Mouse (Mus musculus) liver, embryonic 11.5 days (tissue): ENCODE data around the gene Rnf113a2. TPM values are rescaled to one million over a fixed set of nuclear protein-coding genes. Genes with fewer than 3 reads are reported as not detected.

Experiments
- ATAC-seq: fragments of 200-750 bp; cut with Nextera tagmentation; replicated peaks from 2 replicates; pipeline ENCODE4 v1.8.0; 2017; ENCODE audit warnings: moderate number of reproducible peaks, mild to moderate bottlenecking, moderate TSS enrichment, moderate library complexity; ENCODE audit not compliant: low FRiP score
- DNase-seq: peaks from one replicate; pipeline ENCODE4 v3.0.0-alpha.2; 2017; ENCODE audit warnings: low spot score
- H3K27ac ChIP-seq: fragments of 300-500 bp; sonication (generic); 2 replicates; pipeline ENCODE4 v1.5.1; 2014; ENCODE audit warnings: mild to moderate bottlenecking, low read depth, low read length, control low read depth
- H3K27me3 ChIP-seq: fragments of 300-500 bp; sonication (generic); replicated peaks from 2 replicates; pipeline ENCODE4 v1.6.1; 2014; ENCODE audit warnings: low read length, mixed read lengths; ENCODE audit not compliant: control insufficient read depth, insufficient read depth
- H3K36me3 ChIP-seq: fragments of 300-500 bp; sonication (generic); 2 replicates; pipeline ENCODE4 v1.6.1; 2014; ENCODE audit warnings: mild to moderate bottlenecking, low read length, moderate library complexity, mixed read lengths; ENCODE audit not compliant: control insufficient read depth, insufficient read depth
- H3K4me1 ChIP-seq: fragments of 300-500 bp; sonication (generic); replicated peaks from 2 replicates; pipeline ENCODE4 v1.6.1; 2014; ENCODE audit warnings: low read length, mixed read lengths; ENCODE audit not compliant: control insufficient read depth, insufficient read depth
- H3K4me2 ChIP-seq: fragments of 300-500 bp; sonication (generic); 2 replicates; pipeline ENCODE4 v1.6.1; 2014; ENCODE audit warnings: mild to moderate bottlenecking, control low read depth, moderate library complexity
- H3K4me3 ChIP-seq: fragments of 300-500 bp; sonication (generic); 2 replicates; pipeline ENCODE4 v1.5.1; 2014; ENCODE audit warnings: low read depth, low read length, control low read depth
- H3K9ac ChIP-seq: fragments of 300-500 bp; sonication (generic); 2 replicates; pipeline ENCODE4 v1.6.1; 2014; ENCODE audit warnings: low read depth, low read length, control low read depth
- H3K9me3 ChIP-seq: fragments of 300-500 bp; sonication (generic); 2 replicates; pipeline ENCODE4 v1.6.1; 2016; ENCODE audit warnings: low read length, inconsistent platforms, mixed read lengths; ENCODE audit not compliant: control insufficient read depth
- WGBS: fragments of 180-500 bp; shearing (Covaris S2); extraction: QIAGEN DNeasy Blood & Tissue Kit; methylation state at CpG from one replicate; pipeline ENCODE4 v1.1.7; 2014; 5-methylcytosine and 5-hydroxymethylcytosine counted together
- polyA plus RNA-seq: library from polyadenylated mRNA; unstranded; fragments of >200 nt; fragmentation: Nextera tagmentation; extraction: Ambion mirVana; gene quantifications from 2 replicates; pipeline ENCODE4 v1.2.1, GENCODE M21; 2014

The Rnf113a2 gene
- polyA plus RNA-seq: 20.9 and 25.6 TPM in 2 replicates

- H3K9me3 ChIP-seq: no peaks in the 10 kb centered on the region
- DNase-seq: peak; percentile 80
- peak within 1 kb of the TSS; percentile 28; the same call in 1 of the 2 replicates for H3K27ac ChIP-seq
- peak; percentile 90 for ATAC-seq
- peak within 1 kb of the TSS; percentile 72 for H3K9ac ChIP-seq
- peak within 1 kb of the TSS; percentile 68 for H3K4me3 ChIP-seq
- 3% methylated on average over 50 of the region's 50 CpGs for WGBS
- no peaks in the 10 kb centered on the region for H3K27me3 ChIP-seq
- H3K4me1 ChIP-seq: 0 out of 2 replicates have a peak, but pooled peaks cover 4% of the 10 kb centered on the region
- peak within 1 kb of the TSS; percentile 86 for H3K4me2 ChIP-seq
- H3K36me3 ChIP-seq: no peaks in the 10 kb centered on the region
Measured at GRCm38 (mm10) chr12:84416834-84417604, at the start of gene Rnf113a2. Gene Rnf113a2 (plus strand): TSS chr12:84417196.

GRCm38 (mm10) chr12:84371647-84372046 is 45.3 kb upstream of the Rnf113a2 start:
- no peak overlapping the region for H3K27ac ChIP-seq
- peaks cover 3% of the 10 kb centered on the region; the same call in 1 of the 2 replicates for H3K4me1 ChIP-seq
- H3K9me3 ChIP-seq: no peaks in the 10 kb centered on the region
- H3K9ac ChIP-seq: no peak overlapping the region
- ATAC-seq: no peak
- WGBS: 96% methylated on average over 5 of the region's 5 CpGs
- no peak for DNase-seq
- no peak overlapping the region for H3K4me3 ChIP-seq
- no peak overlapping the region for H3K4me2 ChIP-seq
- peaks cover 48% of the 10 kb centered on the region for H3K36me3 ChIP-seq
- H3K27me3 ChIP-seq: no peaks in the 10 kb centered on the region

GRCm38 (mm10) chr12:84373831-84374481 is 43.0 kb upstream of the Rnf113a2 start:
- H3K9me3 ChIP-seq: no peaks in the 10 kb centered on the region
- no peak overlapping the region for H3K4me2 ChIP-seq
- no peak for DNase-seq
- no peaks in the 10 kb centered on the region for H3K4me1 ChIP-seq
- no peaks in the 10 kb centered on the region for H3K27me3 ChIP-seq
- no peak for ATAC-seq
- no peak overlapping the region for H3K9ac ChIP-seq
- H3K4me3 ChIP-seq: no peak overlapping the region
- H3K27ac ChIP-seq: no peak overlapping the region
- H3K36me3 ChIP-seq: peaks cover 36% of the 10 kb centered on the region
- 81% methylated on average over 6 of the region's 6 CpGs for WGBS

GRCm38 (mm10) chr12:84382369-84382768 is 34.6 kb upstream of the Rnf113a2 start:
- no peak overlapping the region for H3K9ac ChIP-seq
- 80% methylated on average over 4 of the region's 4 CpGs for WGBS
- ATAC-seq: no peak

GRCm38 (mm10) chr12:84384644-84385081 is 32.3 kb upstream of the Rnf113a2 start:
- Histone ChIP-seq H3K9ac (no peak overlapping the region), H3K4me3 (no peak overlapping the region), H3K4me2 (no peak overlapping the region), H3K4me1 (no peaks in the 10 kb centered on the region; the same call in 1 of the 2 replicates), H3K9me3 (no peaks in the 10 kb centered on the region), H3K27ac (no peak overlapping the region), H3K27me3 (no peaks in the 10 kb centered on the region), H3K36me3 (no peaks in the 10 kb centered on the region)
- 75% methylated on average over 5 of the region's 5 CpGs for WGBS
- DNase-seq (no peak), ATAC-seq (no peak)

More at GRCm38 (mm10) chr12:84382369-84382768, 34.6 kb upstream of the Rnf113a2 start:
- Histone ChIP-seq H3K4me3 (no peak overlapping the region), H3K9me3 (no peaks in the 10 kb centered on the region), H3K4me2 (no peak overlapping the region), H3K4me1 (no peaks in the 10 kb centered on the region; the same call in 1 of the 2 replicates), H3K27ac (no peak overlapping the region), H3K36me3 (no peaks in the 10 kb centered on the region), H3K27me3 (no peaks in the 10 kb centered on the region)
- no peak for DNase-seq

GRCm38 (mm10) chr12:84385408-84385807 is 31.6 kb upstream of the Rnf113a2 start:
- Histone ChIP-seq H3K27me3 (no peaks in the 10 kb centered on the region), H3K4me3 (no peak overlapping the region), H3K9me3 (no peaks in the 10 kb centered on the region), H3K36me3 (no peaks in the 10 kb centered on the region), H3K4me2 (no peak overlapping the region), H3K27ac (no peak overlapping the region), H3K4me1 (no peaks in the 10 kb centered on the region; the same call in 1 of the 2 replicates), H3K9ac (no peak overlapping the region)
- 87% methylated on average over 4 of the region's 4 CpGs for WGBS
- ATAC-seq: no peak
- DNase-seq: no peak

- H3K4me2 ChIP-seq: no peak overlapping the region
- DNase-seq (no peak), ATAC-seq (no peak)
- H3K27ac ChIP-seq: no peak overlapping the region
- no peaks in the 10 kb centered on the region for H3K4me1 ChIP-seq
- no peaks in the 10 kb centered on the region for H3K27me3 ChIP-seq
- H3K4me3 ChIP-seq: no peak overlapping the region
- no peaks in the 10 kb centered on the region for H3K9me3 ChIP-seq
- H3K9ac ChIP-seq: no peak overlapping the region
- 93% methylated on average over 8 of the region's 8 CpGs for WGBS
- H3K36me3 ChIP-seq: no peaks in the 10 kb centered on the region
Measured at GRCm38 (mm10) chr12:84388097-84388496, 28.9 kb upstream of the Rnf113a2 start.

- no peaks in the 10 kb centered on the region for H3K27me3 ChIP-seq
- H3K9me3 ChIP-seq: no peaks in the 10 kb centered on the region
- no peak overlapping the region for H3K4me2 ChIP-seq
- ATAC-seq: no peak
- H3K4me1 ChIP-seq: no peaks in the 10 kb centered on the region
- no peak overlapping the region for H3K4me3 ChIP-seq
- DNase-seq: no peak
- 46% methylated on average over 14 of the region's 14 CpGs for WGBS
- H3K36me3 ChIP-seq: no peaks in the 10 kb centered on the region
- no peak overlapping the region for H3K9ac ChIP-seq
- no peak overlapping the region for H3K27ac ChIP-seq
Measured at GRCm38 (mm10) chr12:84388774-84389400, 28.1 kb upstream of the Rnf113a2 start.
